Mouse (Mus musculus) lung, adult 2 months (tissue): ENCODE data around the gene Zfp629. TPM values are rescaled to one million over a fixed set of nuclear protein-coding genes. Genes with fewer than 3 reads are reported as not detected.

Source experiments
- DNase-seq: peaks from one replicate; pipeline ENCODE4 v3.0.0; 2022
- H3K4me1 ChIP-seq: fragments of 200-500 bp; 2 replicates; pipeline ENCODE4 v1.6.1; 2011; ENCODE audit warnings: low read length; ENCODE audit not compliant: control insufficient read depth, insufficient read depth
- H3K4me3 ChIP-seq: fragments of 200-500 bp; replicated peaks from 2 replicates; pipeline ENCODE3; 2011; ENCODE audit warnings: low read depth, mild to moderate bottlenecking, control low read depth, low read length; ENCODE audit errors: extremely low read depth
- CTCF ChIP-seq: fragments of 200-500 bp; IDR thresholded peaks from 2 replicates; pipeline ENCODE4 v1.5.1; 2011; ENCODE audit warnings: mild to moderate bottlenecking, low read length, control low read depth; ENCODE audit not compliant: insufficient read depth
- POLR2A ChIP-seq: fragments of 200-500 bp; IDR thresholded peaks from 2 replicates; pipeline ENCODE4 v1.6.1; 2011; ENCODE audit warnings: low read depth, mild to moderate bottlenecking, control low read depth, low read length, borderline replicate concordance; ENCODE audit errors: extremely low read depth
- WGBS: fragments of 180-500 bp; shearing (Covaris S2); methylation state at CpG from one replicate; pipeline ENCODE4 v1.1.7; 2018; 5-methylcytosine and 5-hydroxymethylcytosine counted together
- polyA plus RNA-seq: library from polyadenylated mRNA; depleted of rRNA; stranded (reverse); fragments of >200 nt; gene quantifications from 2 replicates; pipeline ENCODE4 v1.2.3, GENCODE M21; 2012

Gene Zfp629
- polyA plus RNA-seq, 1 experiment, result 15.4 TPM

DNA sequence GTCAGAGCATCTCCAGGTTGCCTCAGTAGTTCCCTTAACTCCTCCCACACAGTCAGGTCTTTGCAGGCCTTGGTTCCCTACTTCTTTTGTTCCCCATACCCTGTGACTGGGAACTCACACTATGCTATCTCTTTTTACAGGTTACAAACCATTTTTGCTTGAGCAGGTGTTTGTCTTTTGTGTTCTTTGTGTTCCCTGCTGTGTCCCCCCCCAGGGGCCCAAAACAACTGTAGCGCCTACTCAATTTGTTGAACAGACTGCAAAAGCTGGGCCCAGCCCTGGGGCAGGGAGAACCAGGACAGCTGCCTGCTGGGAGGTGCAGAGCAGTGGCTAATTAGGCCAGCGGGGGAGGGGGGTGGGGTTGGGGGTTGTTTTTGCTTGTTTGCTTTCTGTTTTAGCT, 2.4 kb upstream of the Zfp629 start:
- DNase-seq, result no peak
- TF ChIP-seq POLR2A (no peak), CTCF (no peak)
- H3K4me3 ChIP-seq, result no peak overlapping the region
- H3K4me1 ChIP-seq, result 0 out of 2 replicates have a peak, but pooled peaks cover 7% of the 10 kb centered on the region
- 74% methylated on average over 2 of the region's 2 CpGs for WGBS

GRCm38 (mm10) chr7:127616881-127617280, 1.3 kb upstream of the Zfp629 start:
- DNase-seq, result no peak
- Histone ChIP-seq H3K4me3 (no peak overlapping the region), H3K4me1 (0 out of 2 replicates have a peak, but pooled peaks cover 7% of the 10 kb centered on the region)
- TF ChIP-seq CTCF, result no peak
- no peak for TF ChIP-seq POLR2A
- 40% methylated on average over 1 of the region's 1 CpGs for WGBS

DNA sequence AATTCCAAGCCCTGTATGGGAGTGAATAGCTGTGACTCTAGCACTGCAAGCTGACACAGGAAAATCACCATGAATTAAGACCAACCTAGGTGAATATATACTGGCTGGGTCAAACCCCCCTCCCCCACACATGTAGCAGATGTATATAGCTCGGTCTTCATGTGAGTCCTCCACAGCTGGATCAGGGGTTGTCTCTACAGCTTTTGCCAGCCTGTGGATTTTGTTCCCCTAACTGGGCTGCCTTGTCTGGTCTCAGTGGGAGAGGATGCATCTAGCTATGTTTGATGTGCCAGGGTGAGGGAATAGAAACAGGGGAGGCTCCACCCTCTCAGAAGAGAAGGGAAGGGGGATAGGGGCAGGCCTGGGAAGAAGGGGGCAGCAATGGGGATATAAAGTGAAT, 739 bp upstream of the Zfp629 start:
- 0 out of 2 replicates have a peak, but pooled peaks cover 7% of the 10 kb centered on the region for H3K4me1 ChIP-seq
- no peak overlapping the region for H3K4me3 ChIP-seq
- TF ChIP-seq POLR2A (no peak), CTCF (no peak)
- DNase-seq, result no peak
- WGBS, result 35% methylated on average over 1 of the region's 1 CpGs

DNA sequence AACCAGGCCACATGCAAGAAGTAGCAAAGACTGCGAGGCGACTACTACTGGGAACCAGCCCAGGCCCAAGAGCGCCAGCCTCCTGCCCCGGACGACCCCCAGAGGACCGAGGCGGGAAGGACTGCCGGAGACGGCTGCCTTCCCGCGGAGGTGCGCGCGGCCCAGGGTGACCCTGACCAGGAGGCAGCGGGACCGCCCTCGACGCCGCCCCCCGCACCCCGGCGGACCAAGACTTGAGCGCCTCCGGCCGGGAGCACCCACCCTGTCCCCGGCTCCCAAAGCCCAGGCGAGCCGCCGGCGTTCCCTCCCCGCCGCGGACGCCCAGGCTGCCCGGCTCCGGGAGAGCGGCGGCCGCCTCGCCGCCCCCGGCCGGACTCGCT, 1.1 kb downstream of the Zfp629 start:
- WGBS, result under 1% methylated on average over 32 of the region's 44 CpGs
- TF ChIP-seq CTCF, result no peak
- no peak for TF ChIP-seq POLR2A
- H3K4me1 ChIP-seq, result 0 out of 2 replicates have a peak, but pooled peaks cover 7% of the 10 kb centered on the region
- H3K4me3 ChIP-seq, result peak overlapping the region; percentile 91
- DNase-seq, result peak; percentile 56

DNA sequence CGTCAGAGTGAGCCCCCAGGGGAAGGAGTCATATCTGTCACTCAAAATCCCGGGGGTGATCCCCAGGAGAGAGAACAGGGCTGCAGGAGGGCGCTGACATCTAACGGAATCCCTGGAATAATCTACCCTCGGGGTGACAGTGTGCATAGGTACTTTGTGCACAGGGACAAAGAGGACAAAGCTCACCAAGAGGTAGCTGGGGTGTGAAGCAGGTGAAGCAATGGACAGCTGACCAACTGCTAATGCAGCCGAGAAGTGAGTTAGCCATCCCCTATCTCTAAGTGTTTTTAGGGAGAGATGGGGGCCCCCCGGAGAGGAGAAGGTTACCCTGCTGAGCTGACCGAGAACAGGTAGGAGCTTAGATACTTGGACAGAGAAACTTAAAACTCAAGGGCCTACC, 1.5 kb downstream of the Zfp629 start:
- TF ChIP-seq POLR2A (no peak), CTCF (no peak)
- 23% methylated on average over 8 of the region's 8 CpGs for WGBS
- Histone ChIP-seq H3K4me3 (peak overlapping the region; percentile 91), H3K4me1 (0 out of 2 replicates have a peak, but pooled peaks cover 7% of the 10 kb centered on the region)
- no peak for DNase-seq

DNA sequence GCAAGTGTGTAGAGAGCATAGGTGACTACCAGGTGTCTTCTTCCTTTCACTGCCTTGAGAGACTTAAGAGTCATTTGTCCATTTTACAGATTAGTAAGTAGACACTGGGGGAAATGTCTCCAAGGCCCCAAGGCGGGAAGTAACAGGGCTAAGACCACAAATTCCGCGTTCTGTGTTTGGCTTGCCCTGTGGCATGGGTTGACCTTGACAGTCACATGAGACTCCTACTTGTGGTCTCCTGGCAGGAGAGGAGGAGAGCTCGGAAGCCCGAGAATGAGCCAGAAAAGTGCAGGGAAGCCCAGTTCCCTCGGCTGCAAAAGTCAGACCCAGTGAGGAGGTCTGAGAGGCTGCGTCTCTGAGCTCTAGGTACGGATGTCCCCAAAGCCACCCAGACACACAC, 2.1 kb downstream of the Zfp629 start:
- Histone ChIP-seq H3K4me3 (no peak overlapping the region), H3K4me1 (0 out of 2 replicates have a peak, but pooled peaks cover 7% of the 10 kb centered on the region)
- WGBS, result 79% methylated on average over 8 of the region's 8 CpGs
- no peak for DNase-seq
- TF ChIP-seq POLR2A (no peak), CTCF (no peak)

- no peak overlapping the region for H3K4me3 ChIP-seq
- 95% methylated on average over 26 of the region's 26 CpGs for WGBS
These were observed 4.0 kb downstream of the Zfp629 start for GRCm38 (mm10) chr7:127611561-127611960.

DNA sequence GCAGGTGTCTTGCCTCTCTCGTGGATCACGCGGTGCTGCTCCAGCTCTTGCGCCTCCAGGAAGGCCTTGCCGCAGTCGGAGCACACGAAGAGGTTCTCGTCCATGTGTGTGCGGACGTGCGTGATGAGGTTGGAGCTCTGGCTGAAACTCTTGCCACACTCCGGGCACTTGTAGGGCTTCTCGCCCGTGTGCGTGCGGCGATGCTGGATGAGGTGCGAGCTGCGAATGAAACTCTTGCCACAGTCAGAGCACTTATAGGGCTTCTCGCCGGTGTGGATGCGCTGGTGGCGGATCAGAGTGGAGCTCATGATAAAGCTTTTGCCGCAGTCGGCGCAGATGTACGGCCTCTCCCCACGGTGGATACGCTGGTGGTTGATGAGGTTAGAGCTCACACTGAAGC, 4.6 kb downstream of the Zfp629 start:
- 95% methylated on average over 29 of the region's 29 CpGs for WGBS

More at GRCm38 (mm10) chr7:127611561-127611960, 4.0 kb downstream of the Zfp629 start:
- DNase-seq, result no peak
- H3K4me1 ChIP-seq, result 0 out of 2 replicates have a peak, but pooled peaks cover 7% of the 10 kb centered on the region
- TF ChIP-seq POLR2A (no peak), CTCF (no peak)

GRCm38 (mm10) chr7:127607150-127607549, 8.4 kb downstream of the Zfp629 start:
- TF ChIP-seq POLR2A (no peak), CTCF (no peak)
- 62% methylated on average over 6 of the region's 6 CpGs for WGBS

More for the DNA sequence above, 4.6 kb downstream of the Zfp629 start:
- 0 out of 2 replicates have a peak, but pooled peaks cover 7% of the 10 kb centered on the region for H3K4me1 ChIP-seq
- TF ChIP-seq POLR2A, result no peak
- no peak for TF ChIP-seq CTCF
- no peak overlapping the region for H3K4me3 ChIP-seq
- no peak for DNase-seq

DNA sequence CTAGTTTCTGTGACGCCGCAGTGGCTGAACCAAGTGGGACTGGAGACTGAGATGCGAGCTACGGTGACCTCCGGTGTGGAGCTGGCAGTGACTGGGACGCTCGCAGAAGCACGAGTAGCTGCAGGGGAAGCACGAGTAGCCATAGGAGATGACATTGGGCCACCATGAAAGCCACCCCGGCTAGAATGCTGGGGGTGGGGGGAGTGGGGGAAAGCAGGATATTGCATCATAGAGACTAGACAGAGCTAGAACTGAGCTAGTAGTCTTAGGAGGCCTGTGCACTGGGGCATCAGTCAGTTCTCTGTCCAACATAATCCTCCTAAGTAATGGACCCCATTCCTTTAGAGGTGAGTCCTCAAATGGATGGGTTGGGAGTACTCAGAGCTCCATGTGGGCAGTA, 11.3 kb downstream of the Zfp629 start:
- no peak for TF ChIP-seq POLR2A
- no peak for TF ChIP-seq CTCF
- Histone ChIP-seq H3K4me1 (no peaks in the 10 kb centered on the region), H3K4me3 (no peak overlapping the region)
- WGBS, result 81% methylated on average over 10 of the region's 10 CpGs
- no peak for DNase-seq

More at GRCm38 (mm10) chr7:127607150-127607549, 8.4 kb downstream of the Zfp629 start:
- no peak overlapping the region for H3K4me3 ChIP-seq
- no peaks in the 10 kb centered on the region for H3K4me1 ChIP-seq
- DNase-seq, result peak; percentile 56

GRCm38 (mm10) chr7:127602903-127603302, 12.7 kb downstream of the Zfp629 start:
- no peak for DNase-seq
- H3K4me3 ChIP-seq, result no peak overlapping the region
- TF ChIP-seq CTCF, result no peak
- 93% methylated on average over 2 of the region's 2 CpGs for WGBS
- no peaks in the 10 kb centered on the region for H3K4me1 ChIP-seq
